Mouse (Mus musculus): ENCODE data around the gene Kcnq1. TPM values are rescaled to one million over a fixed set of nuclear protein-coding genes. Genes with fewer than 3 reads are reported as not detected.

The Kcnq1 gene
- 5.8 and 6.5 TPM in 2 replicates for polyA plus RNA-seq (2015; fragmentation: Nextera tagmentation; extraction: Ambion mirVana)

- H3K27ac ChIP-seq: peak within 1 kb of the TSS; percentile 25; the same call in 1 of the 2 replicates
- no peak for ATAC-seq (replicated peaks; ENCODE audit: low FRiP score)
- 70% methylated on average over 4 of the region's 4 CpGs for WGBS
- no peaks in the 10 kb centered on the region for H3K36me3 ChIP-seq
- peaks cover 55% of the 10 kb centered on the region for H3K27me3 ChIP-seq
- peaks cover 38% of the 10 kb centered on the region for H3K4me1 ChIP-seq
- no peaks in the 10 kb centered on the region for H3K9me3 ChIP-seq (replicated peaks)
- peak within 1 kb of the TSS; percentile 85 for H3K4me2 ChIP-seq
- peak within 1 kb of the TSS; percentile 50 for H3K4me3 ChIP-seq (replicated peaks)
- H3K9ac ChIP-seq: peak within 1 kb of the TSS; percentile 37
Observed at GRCm38 (mm10) chr7:143106062-143106461, at the start of gene Kcnq1. Gene Kcnq1 (plus strand): TSS chr7:143106362.

- Histone ChIP-seq H3K4me3 (replicated peaks) (no peak overlapping the region), H3K27ac (peak overlapping the region; percentile 72), H3K9me3 (replicated peaks) (no peaks in the 10 kb centered on the region), H3K4me1 (peaks cover 62% of the 10 kb centered on the region), H3K9ac (no peak overlapping the region), H3K27me3 (no peaks in the 10 kb centered on the region), H3K36me3 (peaks cover 27% of the 10 kb centered on the region), H3K4me2 (no peak overlapping the region)
- WGBS: 85% methylated on average over 5 of the region's 5 CpGs
- no peak for ATAC-seq (replicated peaks; ENCODE audit: low FRiP score)
Observed at GRCm38 (mm10) chr7:143057023-143057422, 49.1 kb upstream of the Kcnq1 start.

GRCm38 (mm10) chr7:143057667-143058220 lies 48.4 kb upstream of the Kcnq1 start:
- Histone ChIP-seq H3K4me2 (peak overlapping the region; percentile 20), H3K4me3 (replicated peaks) (no peak overlapping the region), H3K27me3 (no peaks in the 10 kb centered on the region), H3K9me3 (replicated peaks) (no peaks in the 10 kb centered on the region), H3K36me3 (peaks cover 34% of the 10 kb centered on the region), H3K27ac (peak overlapping the region; percentile 72), H3K4me1 (peaks cover 58% of the 10 kb centered on the region), H3K9ac (no peak overlapping the region)
- no peak for ATAC-seq (replicated peaks; ENCODE audit: low FRiP score)
- WGBS: 66% methylated on average over 9 of the region's 9 CpGs

- WGBS: 67% methylated on average over 5 of the region's 5 CpGs
- peak overlapping the region; percentile 20; the same call in 1 of the 2 replicates for H3K4me2 ChIP-seq
- peak overlapping the region; percentile 72 for H3K27ac ChIP-seq
- no peaks in the 10 kb centered on the region for H3K9me3 ChIP-seq (replicated peaks)
- H3K9ac ChIP-seq: no peak overlapping the region
- H3K27me3 ChIP-seq: no peaks in the 10 kb centered on the region
- peaks cover 58% of the 10 kb centered on the region for H3K4me1 ChIP-seq
- H3K4me3 ChIP-seq (replicated peaks): no peak overlapping the region
- no peak for ATAC-seq (replicated peaks; ENCODE audit: low FRiP score)
- peaks cover 39% of the 10 kb centered on the region for H3K36me3 ChIP-seq
Observed at GRCm38 (mm10) chr7:143058221-143058697, 47.9 kb upstream of the Kcnq1 start.

- Histone ChIP-seq H3K4me2 (peak overlapping the region; percentile 20; the same call in 1 of the 2 replicates), H3K4me1 (peaks cover 49% of the 10 kb centered on the region), H3K36me3 (peaks cover 50% of the 10 kb centered on the region), H3K9me3 (replicated peaks) (no peaks in the 10 kb centered on the region), H3K9ac (no peak overlapping the region), H3K27me3 (no peaks in the 10 kb centered on the region), H3K27ac (peak overlapping the region; percentile 72), H3K4me3 (replicated peaks) (no peak overlapping the region)
- ATAC-seq (replicated peaks; ENCODE audit: low FRiP score): no peak
- 71% methylated on average over 5 of the region's 5 CpGs for WGBS
Observed at GRCm38 (mm10) chr7:143059202-143059870, 46.8 kb upstream of the Kcnq1 start.

- Histone ChIP-seq H3K4me1 (peaks cover 16% of the 10 kb centered on the region), H3K9me3 (replicated peaks) (no peaks in the 10 kb centered on the region), H3K36me3 (peaks cover 76% of the 10 kb centered on the region), H3K4me3 (replicated peaks) (no peak overlapping the region), H3K27me3 (no peaks in the 10 kb centered on the region), H3K27ac (no peak overlapping the region), H3K9ac (no peak overlapping the region), H3K4me2 (no peak overlapping the region)
- 81% methylated on average over 2 of the region's 2 CpGs for WGBS
- no peak for ATAC-seq (replicated peaks; ENCODE audit: low FRiP score)
Observed at GRCm38 (mm10) chr7:143062704-143063103, 43.5 kb upstream of the Kcnq1 start.

DNA sequence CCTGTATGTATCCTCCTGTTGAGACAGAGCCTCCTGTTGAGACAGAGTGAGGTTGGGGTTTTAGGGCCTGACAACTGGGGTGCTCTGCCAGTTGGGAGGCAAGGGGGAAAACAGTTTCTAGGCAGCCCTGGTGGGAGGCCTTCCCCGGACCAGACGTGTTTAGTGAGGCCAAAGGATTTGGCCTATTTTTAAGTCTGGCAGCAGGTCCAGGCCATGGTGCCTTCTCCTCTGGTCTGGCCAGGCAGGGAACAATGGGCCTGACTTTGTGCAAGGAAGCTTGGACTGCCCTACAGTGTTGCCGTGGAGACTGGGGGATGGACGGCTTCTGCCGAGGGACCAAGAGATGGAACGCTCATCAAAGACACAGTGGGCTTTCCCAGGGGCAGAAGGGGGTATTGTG lies 41.9 kb upstream of the Kcnq1 start:
- no peak overlapping the region for H3K9ac ChIP-seq
- H3K27me3 ChIP-seq: no peaks in the 10 kb centered on the region
- ATAC-seq (replicated peaks; ENCODE audit: low FRiP score): no peak
- H3K36me3 ChIP-seq: peaks cover 84% of the 10 kb centered on the region
- 79% methylated on average over 6 of the region's 6 CpGs for WGBS
- no peaks in the 10 kb centered on the region for H3K9me3 ChIP-seq (replicated peaks)
- peaks cover 13% of the 10 kb centered on the region for H3K4me1 ChIP-seq
- H3K27ac ChIP-seq: no peak overlapping the region
- no peak overlapping the region for H3K4me3 ChIP-seq (replicated peaks)
- H3K4me2 ChIP-seq: no peak overlapping the region

DNA sequence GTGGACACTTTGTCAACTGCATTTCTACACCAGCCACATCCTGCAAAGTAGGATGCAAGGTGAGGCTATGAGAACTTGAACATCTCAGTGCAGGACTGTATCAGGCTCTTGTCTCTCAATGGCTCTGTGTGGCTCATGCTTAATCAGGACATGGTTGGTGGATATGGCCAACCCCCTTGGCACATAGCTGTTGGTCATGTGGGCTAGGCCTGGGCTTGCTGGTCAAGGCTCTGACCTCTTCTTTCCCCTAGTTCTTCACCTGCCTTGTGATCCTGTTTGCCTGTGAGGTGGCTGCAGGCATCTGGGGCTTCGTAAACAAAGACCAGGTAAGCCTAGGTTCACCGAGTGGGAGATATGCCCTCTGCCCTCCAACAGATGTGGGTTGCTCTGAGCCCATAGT lies 40.5 kb upstream of the Kcnq1 start:
- Histone ChIP-seq H3K27me3 (no peaks in the 10 kb centered on the region), H3K27ac (no peak overlapping the region), H3K4me2 (no peak overlapping the region), H3K36me3 (peaks cover 79% of the 10 kb centered on the region), H3K4me1 (peaks cover 20% of the 10 kb centered on the region), H3K4me3 (replicated peaks) (no peak overlapping the region), H3K9me3 (replicated peaks) (no peaks in the 10 kb centered on the region), H3K9ac (no peak overlapping the region)
- 95% methylated on average over 2 of the region's 2 CpGs for WGBS
- ATAC-seq (replicated peaks; ENCODE audit: low FRiP score): no peak

DNA sequence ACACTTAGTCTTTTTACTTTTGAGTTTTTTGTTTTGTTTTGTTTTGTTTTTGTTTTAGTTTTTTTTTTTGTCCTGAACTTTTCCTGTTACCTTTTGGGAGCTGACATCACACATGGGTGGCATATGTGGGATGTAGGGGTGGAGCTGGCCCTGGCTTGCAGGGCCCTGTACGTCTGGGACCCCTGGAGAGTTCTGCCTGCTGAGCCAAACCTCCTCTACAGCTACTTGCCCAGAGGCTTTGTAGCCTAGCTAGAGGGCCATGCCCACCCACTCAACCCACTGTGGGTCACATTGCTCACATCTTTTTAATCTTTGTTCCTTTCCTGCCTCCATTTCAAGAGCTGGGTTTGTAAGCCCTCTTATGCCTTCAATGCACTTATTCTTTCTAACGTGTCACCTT lies 38.7 kb upstream of the Kcnq1 start:
- peak overlapping the region; percentile 96 for H3K27ac ChIP-seq
- WGBS: 84% methylated on average over 2 of the region's 2 CpGs
- peaks cover 72% of the 10 kb centered on the region for H3K36me3 ChIP-seq
- ATAC-seq (replicated peaks; ENCODE audit: low FRiP score): no peak
- no peak overlapping the region for H3K4me3 ChIP-seq (replicated peaks)
- no peaks in the 10 kb centered on the region for H3K9me3 ChIP-seq (replicated peaks)
- H3K4me2 ChIP-seq: no peak overlapping the region
- peaks cover 27% of the 10 kb centered on the region for H3K4me1 ChIP-seq
- H3K9ac ChIP-seq: no peak overlapping the region
- no peaks in the 10 kb centered on the region for H3K27me3 ChIP-seq

- ATAC-seq (replicated peaks; ENCODE audit: low FRiP score): no peak
- peak overlapping the region; percentile 65 for H3K4me2 ChIP-seq
Observed at GRCm38 (mm10) chr7:143067897-143068296, 38.3 kb upstream of the Kcnq1 start.

GRCm38 (mm10) chr7:143068316-143068881 lies 37.8 kb upstream of the Kcnq1 start:
- H3K9me3 ChIP-seq (replicated peaks): no peaks in the 10 kb centered on the region
- no peaks in the 10 kb centered on the region for H3K27me3 ChIP-seq
- ATAC-seq (replicated peaks; ENCODE audit: low FRiP score): peak; percentile 12
- 48% methylated on average over 13 of the region's 13 CpGs for WGBS
- H3K4me3 ChIP-seq (replicated peaks): peak overlapping the region; percentile 71
- peak overlapping the region; percentile 96 for H3K27ac ChIP-seq
- peaks cover 62% of the 10 kb centered on the region for H3K36me3 ChIP-seq
- peak overlapping the region; percentile 65 for H3K4me2 ChIP-seq
- peaks cover 27% of the 10 kb centered on the region for H3K4me1 ChIP-seq
- 0 out of 2 replicates have a peak overlapping the region, but pooled peaks have one; percentile 29 for H3K9ac ChIP-seq

More at GRCm38 (mm10) chr7:143067897-143068296, 38.3 kb upstream of the Kcnq1 start:
- H3K4me1 ChIP-seq: peaks cover 27% of the 10 kb centered on the region
- H3K9ac ChIP-seq: no peak overlapping the region
- 82% methylated on average over 3 of the region's 3 CpGs for WGBS
- no peak overlapping the region for H3K4me3 ChIP-seq (replicated peaks)
- peak overlapping the region; percentile 96 for H3K27ac ChIP-seq
- H3K36me3 ChIP-seq: peaks cover 67% of the 10 kb centered on the region
- H3K9me3 ChIP-seq (replicated peaks): no peaks in the 10 kb centered on the region
- H3K27me3 ChIP-seq: no peaks in the 10 kb centered on the region
